Mouse (Mus musculus) neural tube, embryonic 14.5 days (tissue): Measurements from ENCODE around the gene Serpinf1. TPM values are rescaled to one million over a fixed set of nuclear protein-coding genes. Genes with fewer than 3 reads are reported as not detected.
A peak's percentile ranks its signal among the peaks of the same experiment; 100 is the strongest.

Experiments used
- ATAC-seq: fragments of 200-750 bp; cut with Nextera tagmentation; 2 replicates; pipeline ENCODE4 v1.8.0; 2017; ENCODE audit warnings: low read depth, mild to moderate bottlenecking, moderate TSS enrichment, moderate library complexity
- H3K27ac ChIP-seq: fragments of 300-500 bp; sonication (generic); 2 replicates; pipeline ENCODE4 v1.5.1; 2014; ENCODE audit warnings: low read depth, mild to moderate bottlenecking, control low read depth, low read length, moderate library complexity, mixed read lengths
- H3K27me3 ChIP-seq: fragments of 300-500 bp; sonication (generic); 2 replicates; pipeline ENCODE4 v1.6.1; 2014; ENCODE audit warnings: low read length; ENCODE audit not compliant: control insufficient read depth, insufficient read depth
- H3K36me3 ChIP-seq: fragments of 300-500 bp; sonication (generic); 2 replicates; pipeline ENCODE4 v1.6.1; 2014; ENCODE audit warnings: low read length, mixed read lengths; ENCODE audit not compliant: control insufficient read depth, insufficient read depth
- H3K4me1 ChIP-seq: fragments of 300-500 bp; sonication (generic); 2 replicates; pipeline ENCODE4 v1.6.1; 2014; ENCODE audit warnings: low read length; ENCODE audit not compliant: control insufficient read depth, insufficient read depth
- H3K4me2 ChIP-seq: fragments of 300-500 bp; sonication (generic); 2 replicates; pipeline ENCODE4 v1.6.1; 2014; ENCODE audit warnings: mild to moderate bottlenecking, low read depth, low read length, control low read depth
- H3K4me3 ChIP-seq: fragments of 300-500 bp; sonication (generic); 2 replicates; pipeline ENCODE4 v1.5.1; 2014; ENCODE audit warnings: low read depth, low read length, control low read depth, mixed read lengths
- H3K9ac ChIP-seq: fragments of 300-500 bp; sonication (generic); replicated peaks from 2 replicates; pipeline ENCODE4 v1.6.1; 2014; ENCODE audit warnings: low read depth, mild to moderate bottlenecking, control low read depth, low read length, mixed read lengths
- H3K9me3 ChIP-seq: fragments of 300-500 bp; sonication (generic); 2 replicates; pipeline ENCODE4 v1.6.1; 2016; ENCODE audit warnings: low read length; ENCODE audit not compliant: control insufficient read depth
- WGBS: fragments of 180-500 bp; shearing (Covaris S2); extraction: QIAGEN DNeasy Blood & Tissue Kit; methylation state at CpG from one replicate; pipeline ENCODE4 v1.1.7; 2014; 5-methylcytosine and 5-hydroxymethylcytosine counted together
- polyA plus RNA-seq: library from polyadenylated mRNA; unstranded; fragments of >200 nt; fragmentation: Nextera tagmentation; extraction: Ambion mirVana; gene quantifications from 2 replicates; pipeline ENCODE4 v1.2.1, GENCODE M21; 2014

Serpinf1 gene
- polyA plus RNA-seq, 1 experiment from 2014 or later = 5.1 TPM

DNA sequence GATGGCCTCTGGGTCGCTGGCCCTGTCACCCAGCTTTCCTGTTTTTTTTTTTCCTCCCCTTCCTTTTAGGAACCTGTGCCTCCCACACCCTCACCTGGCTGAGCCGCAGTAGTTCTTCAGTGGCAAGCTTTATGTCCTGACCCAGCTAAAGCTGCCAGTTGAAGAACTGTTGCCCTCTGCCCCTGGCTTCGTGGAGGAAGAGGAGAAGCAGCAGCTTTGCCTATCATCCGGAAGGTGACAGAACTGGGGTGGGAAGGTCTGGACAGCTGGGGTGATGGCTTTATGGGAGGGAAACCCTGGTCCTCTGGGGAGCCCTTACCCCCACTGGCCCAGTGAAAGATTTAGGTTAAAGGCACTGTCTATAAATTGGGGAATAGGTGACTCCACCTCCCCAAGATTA, 41.1 kb upstream of the Serpinf1 start:
- 73% methylated on average over 4 of the region's 4 CpGs for WGBS
- H3K27ac ChIP-seq = no peak overlapping the region
- H3K9ac ChIP-seq = no peak overlapping the region
- H3K4me2 ChIP-seq = no peak overlapping the region
- no peak overlapping the region for H3K4me3 ChIP-seq
- no peak for ATAC-seq
- 0 out of 2 replicates have a peak, but pooled peaks cover 6% of the 10 kb centered on the region for H3K36me3 ChIP-seq
- H3K4me1 ChIP-seq = peaks cover 16% of the 10 kb centered on the region
- H3K9me3 ChIP-seq = no peaks in the 10 kb centered on the region
- H3K27me3 ChIP-seq = no peaks in the 10 kb centered on the region

- Histone ChIP-seq H3K4me1 (peaks cover 16% of the 10 kb centered on the region), H3K36me3 (0 out of 2 replicates have a peak, but pooled peaks cover 6% of the 10 kb centered on the region), H3K27ac (no peak overlapping the region), H3K27me3 (no peaks in the 10 kb centered on the region), H3K4me3 (no peak overlapping the region), H3K4me2 (peak overlapping the region; percentile 72), H3K9me3 (no peaks in the 10 kb centered on the region), H3K9ac (no peak overlapping the region)
- WGBS = 2% methylated on average over 9 of the region's 9 CpGs
- ATAC-seq = no peak
These were observed 40.4 kb upstream of the Serpinf1 start for GRCm38 (mm10) chr11:75462865-75463336.

DNA sequence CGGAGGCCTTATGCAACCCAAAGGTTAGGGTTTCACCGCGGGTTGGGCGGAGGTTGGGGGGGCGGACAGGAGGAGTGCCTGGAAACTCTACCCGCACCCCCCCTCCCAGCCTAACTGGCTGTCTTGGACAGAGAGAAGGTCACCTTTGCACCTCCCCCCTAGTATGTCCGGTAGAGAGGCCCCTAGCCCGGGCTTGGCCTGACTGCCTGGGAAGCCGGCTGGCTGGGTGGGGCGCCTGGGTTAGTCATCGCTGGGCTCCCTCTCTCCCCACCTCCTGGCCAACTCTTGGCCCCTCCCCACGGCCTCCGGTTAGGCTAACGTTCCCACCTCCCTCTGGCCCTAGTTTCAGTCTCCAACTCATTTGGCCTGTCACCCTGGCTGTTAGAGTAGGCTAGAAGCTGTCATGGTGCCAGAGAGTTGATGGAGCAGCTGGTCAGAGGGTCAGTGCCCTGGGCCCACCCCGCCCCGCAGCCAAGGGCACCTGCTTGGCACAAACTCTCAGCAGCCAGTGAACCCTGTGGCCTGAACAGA, 39.8 kb upstream of the Serpinf1 start:
- H3K4me3 ChIP-seq = peak overlapping the region; percentile 86
- H3K4me1 ChIP-seq = peaks cover 16% of the 10 kb centered on the region
- peak overlapping the region; percentile 64 for H3K9ac ChIP-seq
- 0 out of 2 replicates have a peak, but pooled peaks cover 6% of the 10 kb centered on the region for H3K36me3 ChIP-seq
- peak overlapping the region; percentile 72 for H3K4me2 ChIP-seq
- no peak for ATAC-seq
- H3K9me3 ChIP-seq = no peaks in the 10 kb centered on the region
- H3K27ac ChIP-seq = no peak overlapping the region
- H3K27me3 ChIP-seq = no peaks in the 10 kb centered on the region
- 8% methylated on average over 11 of the region's 16 CpGs for WGBS

- Histone ChIP-seq H3K9me3 (no peaks in the 10 kb centered on the region), H3K36me3 (0 out of 2 replicates have a peak, but pooled peaks cover 6% of the 10 kb centered on the region), H3K9ac (peak overlapping the region; percentile 64), H3K4me3 (peak overlapping the region; percentile 86), H3K27me3 (no peaks in the 10 kb centered on the region), H3K4me2 (peak overlapping the region; percentile 72), H3K27ac (peak overlapping the region; percentile 39; the same call in 1 of the 2 replicates), H3K4me1 (peaks cover 16% of the 10 kb centered on the region)
- peak; percentile 44 for ATAC-seq
- WGBS = under 1% methylated on average over 27 of the region's 30 CpGs
These were observed 39.3 kb upstream of the Serpinf1 start for GRCm38 (mm10) chr11:75461743-75462252.

GRCm38 (mm10) chr11:75460844-75461742, 38.6 kb upstream of the Serpinf1 start, which contains the start of gene Tlcd2:
TSS of gene Tlcd2 (plus strand) at chr11:75461715.
- H3K4me1 ChIP-seq = peaks cover 16% of the 10 kb centered on the region
- H3K27me3 ChIP-seq = no peaks in the 10 kb centered on the region
- peak within 1 kb of the TSS; percentile 86 for H3K4me3 ChIP-seq
- peak within 1 kb of the TSS; percentile 83 for H3K4me2 ChIP-seq
- H3K9me3 ChIP-seq = no peaks in the 10 kb centered on the region
- ATAC-seq = peak; percentile 95
- peak within 1 kb of the TSS; percentile 74 for H3K27ac ChIP-seq
- 0 out of 2 replicates have a peak, but pooled peaks cover 6% of the 10 kb centered on the region for H3K36me3 ChIP-seq
- under 1% methylated on average over 46 of the region's 46 CpGs for WGBS
- peak within 1 kb of the TSS; percentile 64 for H3K9ac ChIP-seq

DNA sequence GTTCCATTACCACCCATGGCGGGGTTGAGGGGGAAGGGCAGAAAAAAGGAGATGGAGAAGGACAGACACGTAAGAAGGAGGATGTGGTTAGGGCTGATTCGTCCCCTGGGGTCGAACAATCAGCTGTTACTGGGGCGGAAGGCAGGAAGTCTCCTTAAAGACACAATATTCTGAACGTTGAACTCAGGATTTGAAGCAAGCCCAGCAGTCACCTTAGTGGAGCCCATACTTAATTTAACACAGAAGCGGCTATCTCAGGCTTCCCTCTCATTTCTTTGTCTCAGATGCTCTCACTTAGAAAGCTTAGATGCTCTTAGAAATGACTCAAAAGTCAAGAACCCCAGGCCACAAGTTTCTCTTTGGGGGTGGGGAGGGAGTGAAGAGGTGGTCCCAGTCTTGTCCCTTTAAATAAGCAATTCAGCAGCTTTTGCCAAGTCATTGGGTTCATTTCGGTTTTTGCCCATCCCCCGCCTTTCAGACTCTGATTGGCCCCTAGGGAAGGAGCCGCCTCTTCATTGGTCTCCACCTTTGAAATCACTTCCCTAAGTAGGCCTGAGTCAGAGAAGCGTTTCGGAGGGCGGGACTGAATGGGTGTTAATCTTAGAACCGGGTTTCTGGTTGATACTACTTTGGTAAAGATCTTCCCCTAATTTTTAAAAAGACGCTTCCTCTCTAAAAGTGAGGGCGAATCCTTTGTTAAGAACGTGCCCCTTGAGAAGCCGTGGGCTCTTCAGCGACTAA, 37.8 kb upstream of the Serpinf1 start:
- Histone ChIP-seq H3K36me3 (0 out of 2 replicates have a peak, but pooled peaks cover 3% of the 10 kb centered on the region), H3K4me1 (peaks cover 16% of the 10 kb centered on the region), H3K4me2 (peak overlapping the region; percentile 83), H3K27ac (peak overlapping the region; percentile 74), H3K27me3 (no peaks in the 10 kb centered on the region), H3K4me3 (peak overlapping the region; percentile 86), H3K9ac (0 out of 2 replicates have a peak overlapping the region, but pooled peaks have one; percentile 13), H3K9me3 (no peaks in the 10 kb centered on the region)
- WGBS = 3% methylated on average over 19 of the region's 19 CpGs
- no peak for ATAC-seq

DNA sequence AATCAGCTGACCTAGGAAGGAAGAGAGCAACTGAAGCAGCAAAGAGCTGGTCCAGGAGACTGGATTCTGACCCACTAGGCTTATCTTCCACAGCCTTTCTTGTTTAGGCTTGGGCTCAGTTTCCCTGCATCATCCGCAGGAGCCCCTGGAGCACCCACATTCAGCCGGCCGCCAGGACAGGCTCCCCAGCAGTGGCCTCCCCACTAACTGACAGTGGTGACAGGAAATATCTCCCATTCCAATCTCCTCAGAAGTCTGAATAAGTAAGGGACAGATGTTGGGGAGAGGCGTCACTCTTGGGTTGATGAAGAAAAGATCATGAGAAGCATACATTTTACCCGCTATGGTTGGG, 37.2 kb upstream of the Serpinf1 start:
- Histone ChIP-seq H3K27ac (peak overlapping the region; percentile 74), H3K27me3 (no peaks in the 10 kb centered on the region), H3K4me1 (peaks cover 20% of the 10 kb centered on the region), H3K36me3 (no peaks in the 10 kb centered on the region), H3K9me3 (no peaks in the 10 kb centered on the region), H3K4me2 (peak overlapping the region; percentile 83), H3K9ac (no peak overlapping the region), H3K4me3 (no peak overlapping the region; the same call in 1 of the 2 replicates)
- WGBS = 31% methylated on average over 5 of the region's 5 CpGs
- ATAC-seq = no peak

GRCm38 (mm10) chr11:75459141-75459711, 36.7 kb upstream of the Serpinf1 start:
- Histone ChIP-seq H3K4me1 (peaks cover 20% of the 10 kb centered on the region), H3K9me3 (no peaks in the 10 kb centered on the region), H3K4me3 (no peak overlapping the region), H3K4me2 (no peak overlapping the region), H3K36me3 (no peaks in the 10 kb centered on the region), H3K9ac (no peak overlapping the region), H3K27me3 (no peaks in the 10 kb centered on the region), H3K27ac (no peak overlapping the region)
- no peak for ATAC-seq
- WGBS = 83% methylated on average over 5 of the region's 5 CpGs
